Mouse (Mus musculus) E14TG2a.4 (cell line): Measurements from ENCODE around the gene Pdlim5.

ENCODE experiments used
- CTCF ChIP-seq: conservative IDR thresholded peaks from 2 replicates; pipeline ENCODE4 v1.5.1; 2014; ENCODE audit warnings: low read length
- POU5F1 ChIP-seq: IDR thresholded peaks from 2 replicates; pipeline ENCODE4 v1.6.1; 2014; ENCODE audit warnings: low read length, borderline replicate concordance

- TF ChIP-seq CTCF (no peak), POU5F1 (no peak)
These were observed 28.0 kb upstream of the Pdlim5 start for GRCm38 (mm10) chr3:142423501-142423917.
